Mouse (Mus musculus): Measurements from ENCODE around the gene Gse1. TPM values are rescaled to one million over a fixed set of nuclear protein-coding genes. Genes with fewer than 3 reads are reported as not detected.

Gene Gse1
- polyA plus RNA-seq, 1 experiment: 52.4 TPM

DNA sequence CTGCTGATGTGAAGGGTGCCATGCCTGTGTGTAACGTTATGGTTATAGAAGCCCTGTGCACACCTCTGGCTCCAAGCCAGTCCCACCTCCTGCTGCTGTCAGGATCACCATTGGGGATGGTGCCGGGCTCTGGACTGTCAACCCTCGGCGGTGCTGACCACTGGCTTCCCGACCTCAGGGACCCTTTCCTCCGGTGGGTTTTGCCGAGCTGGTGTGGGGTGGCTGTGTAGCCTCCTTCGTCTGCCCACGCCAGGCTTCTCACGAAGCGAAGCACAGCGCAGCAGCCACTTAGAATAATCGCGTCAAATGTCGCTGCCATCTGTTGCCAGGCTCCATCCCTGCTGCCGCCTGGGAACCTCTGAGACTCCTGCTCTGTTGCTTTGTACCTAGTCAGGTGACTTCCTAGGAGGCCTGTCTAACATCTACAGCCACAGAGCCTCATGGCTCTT, 320.1 kb downstream of the Gse1 start:
- no peak overlapping the region for H3K4me3 ChIP-seq (replicated peaks; ENCODE audit: insufficient read depth, low read depth, low read length)
- no peaks in the 10 kb centered on the region for H3K27me3 ChIP-seq (ENCODE audit: control insufficient read depth, insufficient read depth, low read length)
- H3K27ac ChIP-seq (ENCODE audit: insufficient read depth, low read length): peak overlapping the region; percentile 46
- peak; percentile 79 to 85 for DNase-seq
- peaks cover 72% of the 10 kb centered on the region for H3K4me1 ChIP-seq (ENCODE audit: control insufficient read depth, insufficient read depth, low read length)
- TF ChIP-seq CTCF (IDR thresholded peaks at IDR 0.05; ENCODE audit: borderline replicate concordance, insufficient read depth, low read depth, low read length) (no peak), POLR2A (IDR thresholded peaks at IDR 0.05; ENCODE audit: borderline replicate concordance, insufficient read depth, low read length) (no peak)
- 9% methylated on average over 16 of the region's 16 CpGs for WGBS

GRCm38 (mm10) chr8:120549321-120549921, 321.2 kb downstream of the Gse1 start:
- Histone ChIP-seq H3K4me1 (ENCODE audit: control insufficient read depth, insufficient read depth, low read length) (peaks cover 77% of the 10 kb centered on the region), H3K4me3 (replicated peaks; ENCODE audit: insufficient read depth, low read depth, low read length) (peak overlapping the region; percentile 3), H3K27ac (ENCODE audit: insufficient read depth, low read length) (peak overlapping the region; percentile 76), H3K27me3 (ENCODE audit: control insufficient read depth, insufficient read depth, low read length) (no peaks in the 10 kb centered on the region)
- no peak for TF ChIP-seq CTCF (IDR thresholded peaks at IDR 0.05; ENCODE audit: borderline replicate concordance, insufficient read depth, low read depth, low read length)
- TF ChIP-seq POLR2A (IDR thresholded peaks at IDR 0.05; ENCODE audit: borderline replicate concordance, insufficient read depth, low read length): no peak
- peak; percentile 67 to 73 for DNase-seq
- WGBS: 5% methylated on average over 25 of the region's 25 CpGs

DNA sequence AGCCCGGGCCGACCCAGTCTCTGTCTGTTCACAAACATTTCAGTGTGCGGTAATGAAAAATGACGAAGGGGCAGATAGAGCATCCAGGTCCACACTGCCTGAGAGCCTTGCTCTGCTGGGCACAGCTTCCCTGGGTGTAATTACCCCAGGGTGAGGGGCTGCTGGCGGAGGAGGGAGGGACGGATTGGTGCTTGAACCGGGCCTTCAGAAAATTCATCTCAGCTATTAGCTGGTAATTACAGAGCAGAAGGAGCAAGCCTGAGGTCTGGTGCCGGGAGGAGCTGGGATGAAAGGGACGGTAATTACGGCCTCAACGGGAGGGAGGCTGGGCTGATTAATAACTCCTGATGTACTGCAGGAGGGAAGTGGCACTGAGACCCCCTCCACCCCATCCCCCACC, 321.7 kb downstream of the Gse1 start:
- peak in 1 of 2 experiments; percentile 65 for DNase-seq
- H3K27me3 ChIP-seq (ENCODE audit: control insufficient read depth, insufficient read depth, low read length): no peaks in the 10 kb centered on the region
- no peak for TF ChIP-seq POLR2A (IDR thresholded peaks at IDR 0.05; ENCODE audit: borderline replicate concordance, insufficient read depth, low read length)
- WGBS: 12% methylated on average over 11 of the region's 11 CpGs
- peak overlapping the region; percentile 37 for H3K4me3 ChIP-seq (replicated peaks; ENCODE audit: insufficient read depth, low read depth, low read length)
- peak overlapping the region; percentile 76 for H3K27ac ChIP-seq (ENCODE audit: insufficient read depth, low read length)
- peaks cover 82% of the 10 kb centered on the region for H3K4me1 ChIP-seq (ENCODE audit: control insufficient read depth, insufficient read depth, low read length)

GRCm38 (mm10) chr8:120550430-120550829, 322.2 kb downstream of the Gse1 start:
- TF ChIP-seq CTCF (IDR thresholded peaks at IDR 0.05; ENCODE audit: borderline replicate concordance, insufficient read depth, low read depth, low read length) (no peak), POLR2A (IDR thresholded peaks at IDR 0.05; ENCODE audit: borderline replicate concordance, insufficient read depth, low read length) (no peak)
- Histone ChIP-seq H3K4me1 (ENCODE audit: control insufficient read depth, insufficient read depth, low read length) (peaks cover 85% of the 10 kb centered on the region), H3K4me3 (replicated peaks; ENCODE audit: insufficient read depth, low read depth, low read length) (peak overlapping the region; percentile 33), H3K27me3 (ENCODE audit: control insufficient read depth, insufficient read depth, low read length) (no peaks in the 10 kb centered on the region), H3K27ac (ENCODE audit: insufficient read depth, low read length) (peak overlapping the region; percentile 96)
- WGBS: 14% methylated on average over 12 of the region's 12 CpGs
- DNase-seq: no peak

DNA sequence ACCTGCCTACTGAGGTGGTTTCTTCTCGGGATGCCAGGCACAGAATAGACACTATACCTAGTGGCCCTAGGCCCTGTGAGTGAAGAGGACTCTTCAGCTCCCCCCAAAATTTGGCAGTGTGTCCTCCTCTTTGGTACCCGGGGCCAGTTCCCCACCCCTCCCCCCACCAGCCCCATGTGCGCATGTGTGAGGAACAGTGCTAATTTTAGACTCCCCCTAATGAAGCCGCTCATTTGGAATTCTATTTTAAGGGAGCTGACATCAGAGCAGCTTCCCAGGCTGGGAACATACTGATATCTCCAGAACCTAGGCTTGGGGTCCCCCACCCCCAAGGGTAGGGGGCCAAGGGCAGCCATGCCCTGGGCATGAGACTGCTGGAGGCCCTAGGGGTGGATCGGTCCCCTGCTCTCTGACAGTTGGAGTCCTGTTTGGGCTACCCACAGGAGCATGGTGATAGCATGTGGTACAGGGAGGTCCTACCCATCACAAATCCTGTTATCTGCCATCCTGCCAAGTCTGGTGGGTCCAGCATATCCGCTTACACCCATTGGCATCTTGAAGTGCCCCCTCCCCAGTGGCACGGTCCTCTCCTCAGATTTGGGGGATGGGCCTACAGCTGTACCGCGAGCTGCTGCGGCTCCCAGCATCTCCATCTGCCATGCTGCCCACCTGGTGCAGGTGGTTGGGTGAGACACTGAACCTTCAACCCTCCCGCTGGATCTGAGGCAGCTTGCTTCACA, 322.9 kb downstream of the Gse1 start:
- peak overlapping the region; percentile 99 for H3K27ac ChIP-seq (ENCODE audit: insufficient read depth, low read length)
- peaks cover 87% of the 10 kb centered on the region for H3K4me1 ChIP-seq (ENCODE audit: control insufficient read depth, insufficient read depth, low read length)
- peak overlapping the region; percentile 33 for H3K4me3 ChIP-seq (replicated peaks; ENCODE audit: insufficient read depth, low read depth, low read length)
- DNase-seq: peak; percentile 67 to 80
- no peaks in the 10 kb centered on the region for H3K27me3 ChIP-seq (ENCODE audit: control insufficient read depth, insufficient read depth, low read length)
- WGBS: 12% methylated on average over 11 of the region's 11 CpGs
- peak; percentile 39; the same call in 1 of the 2 replicates for TF ChIP-seq POLR2A (IDR thresholded peaks at IDR 0.05; ENCODE audit: borderline replicate concordance, insufficient read depth, low read length)
- no peak for TF ChIP-seq CTCF (IDR thresholded peaks at IDR 0.05; ENCODE audit: borderline replicate concordance, insufficient read depth, low read depth, low read length)

- H3K4me3 ChIP-seq (replicated peaks; ENCODE audit: insufficient read depth, low read depth, low read length): no peak overlapping the region
- H3K27ac ChIP-seq (ENCODE audit: insufficient read depth, low read length): peak overlapping the region; percentile 99
- 44% methylated on average over 3 of the region's 3 CpGs for WGBS
- no peaks in the 10 kb centered on the region for H3K27me3 ChIP-seq (ENCODE audit: control insufficient read depth, insufficient read depth, low read length)
- TF ChIP-seq CTCF (IDR thresholded peaks at IDR 0.05; ENCODE audit: borderline replicate concordance, insufficient read depth, low read depth, low read length): no peak
- no peak for TF ChIP-seq POLR2A (IDR thresholded peaks at IDR 0.05; ENCODE audit: borderline replicate concordance, insufficient read depth, low read length)
- H3K4me1 ChIP-seq (ENCODE audit: control insufficient read depth, insufficient read depth, low read length): peaks cover 91% of the 10 kb centered on the region
- DNase-seq: peak in 1 of 2 experiments; percentile 49
Measured at GRCm38 (mm10) chr8:120551677-120551980, 323.4 kb downstream of the Gse1 start.

GRCm38 (mm10) chr8:120552509-120552908, 324.3 kb downstream of the Gse1 start:
- Histone ChIP-seq H3K27me3 (ENCODE audit: control insufficient read depth, insufficient read depth, low read length) (no peaks in the 10 kb centered on the region), H3K4me3 (replicated peaks; ENCODE audit: insufficient read depth, low read depth, low read length) (no peak overlapping the region), H3K4me1 (ENCODE audit: control insufficient read depth, insufficient read depth, low read length) (peaks cover 95% of the 10 kb centered on the region), H3K27ac (ENCODE audit: insufficient read depth, low read length) (no peak overlapping the region)
- TF ChIP-seq CTCF (IDR thresholded peaks at IDR 0.05; ENCODE audit: borderline replicate concordance, insufficient read depth, low read depth, low read length) (no peak), POLR2A (IDR thresholded peaks at IDR 0.05; ENCODE audit: borderline replicate concordance, insufficient read depth, low read length) (no peak)
- WGBS: 52% methylated on average over 11 of the region's 11 CpGs
- DNase-seq: no peak

All from cerebellum, adult 2 months (tissue).